Mouse (Mus musculus) cortical plate, adult 2 months (tissue): ENCODE measurements around the gene Akap6.

Experiments
- CTCF ChIP-seq: fragments of 200-500 bp; IDR thresholded peaks from 2 replicates; pipeline ENCODE4 v1.5.1; 2011; ENCODE audit warnings: mild to moderate bottlenecking, control low read depth, low read length; ENCODE audit not compliant: insufficient read depth; ENCODE audit errors: extremely low read depth
- POLR2A ChIP-seq: fragments of 200-500 bp; IDR thresholded peaks from 2 replicates; pipeline ENCODE4 v1.6.1; 2011; ENCODE audit warnings: mild to moderate bottlenecking, low read length, control low read depth; ENCODE audit not compliant: insufficient read depth; ENCODE audit errors: extremely low read depth

GRCm38 (mm10) chr12:52845982-52846381 lies 146.8 kb downstream of the Akap6 start:
- TF ChIP-seq CTCF (no peak), POLR2A (no peak)
